Mouse (Mus musculus) embryonic fibroblast, embryonic 13.5 days (primary cell): Measurements from ENCODE around the gene Slc9a3r2.

ENCODE experiments used
- CTCF ChIP-seq: IDR thresholded peaks from 2 replicates; pipeline ENCODE4 v1.5.1; 2011; ENCODE audit warnings: mild to moderate bottlenecking, control low read depth, low read length, moderate library complexity, borderline replicate concordance; ENCODE audit not compliant: insufficient read depth
- POLR2A ChIP-seq: IDR thresholded peaks from 2 replicates; pipeline ENCODE4 v1.6.1; 2011; ENCODE audit warnings: low read depth, mild to moderate bottlenecking, control low read depth, low read length, moderate library complexity

DNA sequence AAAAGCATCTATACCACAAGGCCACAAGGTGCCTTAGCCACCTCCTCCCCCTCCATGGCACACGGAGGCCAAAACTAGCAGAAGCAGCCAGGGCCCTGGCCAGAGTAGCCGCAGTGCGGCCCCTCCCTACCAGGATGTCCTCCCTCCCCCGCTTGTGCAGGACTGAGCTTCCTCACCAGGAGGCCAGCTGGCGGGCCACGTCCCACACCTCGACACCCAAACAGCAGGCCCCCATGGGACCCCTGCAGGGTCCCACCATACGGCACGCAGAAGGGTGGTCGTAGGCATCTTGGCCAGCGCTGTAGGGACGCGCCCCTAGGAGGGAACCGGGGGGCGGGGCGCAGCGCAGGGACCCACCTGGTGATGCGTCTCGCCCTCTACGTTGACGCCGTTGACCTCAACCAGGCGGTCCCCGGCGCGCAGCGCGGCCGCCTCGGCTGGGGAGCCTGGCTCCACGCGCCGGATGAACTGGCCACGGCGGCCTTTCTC lies 502 bp downstream of the Slc9a3r2 start:
- TF ChIP-seq CTCF = no peak
- TF ChIP-seq POLR2A = no peak
